Mouse (Mus musculus): ENCODE measurements around the gene Lrp10.

DNA sequence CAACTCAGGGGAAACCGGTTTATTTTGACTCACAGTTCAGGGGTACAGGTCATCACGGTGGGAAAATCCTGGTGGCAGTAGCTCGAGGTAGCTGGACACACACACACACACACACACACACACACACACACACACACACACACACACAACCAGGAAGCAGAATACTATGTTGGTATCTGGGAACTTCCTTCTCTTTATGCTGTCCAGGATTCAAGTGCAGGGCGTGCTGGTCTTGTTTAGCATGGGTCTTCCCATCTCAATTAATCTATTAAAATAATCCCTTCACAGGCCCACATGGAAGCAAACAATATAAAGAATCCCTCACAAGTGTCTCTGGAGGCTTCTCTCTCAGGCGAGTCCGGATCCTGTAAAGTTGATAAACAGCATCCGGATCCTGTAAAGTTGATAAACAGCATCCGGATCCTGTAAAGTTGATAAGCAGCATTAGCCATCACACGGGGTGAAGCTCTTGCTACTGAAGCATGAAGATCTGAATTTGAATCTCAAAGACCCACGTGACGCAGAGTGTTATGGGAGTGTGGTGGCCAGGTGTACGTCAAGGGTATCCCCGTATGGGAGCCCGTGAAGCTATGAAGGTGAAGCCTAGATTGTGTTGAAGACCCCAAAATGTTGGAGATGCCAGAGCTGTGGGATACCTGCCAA is 5.9 kb upstream of the Lrp10 start:
- TF ChIP-seq CTCF (IDR thresholded peaks at IDR 0.05; ENCODE audit: low read depth) = no peak
- 0 out of 2 replicates have a peak, but pooled peaks have one; percentile 23 for TF ChIP-seq EP300 (IDR thresholded peaks at IDR 0.05; ENCODE audit: low read depth)

Data from liver, postnatal 0 days (tissue).